Mouse (Mus musculus) ovary, postnatal 14 days (tissue): ENCODE results near the gene Ergic1.

Source experiments
- DNase-seq: peaks from one replicate; pipeline ENCODE4 v3.0.0; 2022; ENCODE audit warnings: low spot score

The Ergic1 gene

GRCm38 (mm10) chr17:26561290-26561640, at the start of gene Ergic1:
Gene Ergic1 (plus strand): TSS chr17:26561489.
- DNase-seq = peak; percentile 83

GRCm38 (mm10) chr17:26511816-26512774, 49.2 kb upstream of the Ergic1 start:
- no peak for DNase-seq

GRCm38 (mm10) chr17:26512961-26513360, 48.3 kb upstream of the Ergic1 start:
- DNase-seq = no peak

- no peak for DNase-seq
Observed at GRCm38 (mm10) chr17:26513459-26514290, 47.6 kb upstream of the Ergic1 start.

GRCm38 (mm10) chr17:26514581-26515030, 46.7 kb upstream of the Ergic1 start:
- no peak for DNase-seq

- no peak for DNase-seq
Observed at GRCm38 (mm10) chr17:26515675-26516074, 45.6 kb upstream of the Ergic1 start.

GRCm38 (mm10) chr17:26518306-26518705, 43.0 kb upstream of the Ergic1 start:
- DNase-seq = no peak

- DNase-seq = no peak
Observed at GRCm38 (mm10) chr17:26522711-26523110, 38.6 kb upstream of the Ergic1 start.

- DNase-seq = no peak
Observed at GRCm38 (mm10) chr17:26524316-26524715, 37.0 kb upstream of the Ergic1 start.

GRCm38 (mm10) chr17:26524801-26525200, 36.5 kb upstream of the Ergic1 start:
- DNase-seq = no peak

- DNase-seq = no peak
Observed at GRCm38 (mm10) chr17:26525316-26525715, 36.0 kb upstream of the Ergic1 start.

GRCm38 (mm10) chr17:26527291-26527690, 34.0 kb upstream of the Ergic1 start:
- no peak for DNase-seq

GRCm38 (mm10) chr17:26528751-26529150, 32.5 kb upstream of the Ergic1 start:
- DNase-seq = no peak

- no peak for DNase-seq
Observed at GRCm38 (mm10) chr17:26529791-26530241, 31.5 kb upstream of the Ergic1 start.

- no peak for DNase-seq
Observed at GRCm38 (mm10) chr17:26530590-26531081, 30.7 kb upstream of the Ergic1 start.

GRCm38 (mm10) chr17:26531395-26532027, 29.8 kb upstream of the Ergic1 start:
- DNase-seq = no peak

- no peak for DNase-seq
Observed at GRCm38 (mm10) chr17:26532476-26533045, 28.7 kb upstream of the Ergic1 start.

GRCm38 (mm10) chr17:26533871-26534372, 27.4 kb upstream of the Ergic1 start:
- DNase-seq = no peak

GRCm38 (mm10) chr17:26534695-26535094, 26.6 kb upstream of the Ergic1 start:
- no peak for DNase-seq

- DNase-seq = no peak
Observed at GRCm38 (mm10) chr17:26535251-26536136, 25.8 kb upstream of the Ergic1 start.
